Mouse (Mus musculus): Measurements from ENCODE around the gene Prpf6. TPM values are rescaled to one million over a fixed set of nuclear protein-coding genes. Genes with fewer than 3 reads are reported as not detected.

Gene Prpf6
- polyA plus RNA-seq, 2 experiments: 41.6 to 57.9 TPM

- no peak for TF ChIP-seq POLR2A (IDR thresholded peaks at IDR 0.05; ENCODE audit: borderline replicate concordance, extremely low read depth, insufficient read depth, insufficient read length)
- DNase-seq (ENCODE audit: low spot score): no peak
- Histone ChIP-seq H3K4me3 (replicated peaks; ENCODE audit: low read length) (peak overlapping the region; percentile 93), H3K4me2 (replicated peaks; ENCODE audit: low read depth, low read length, severe bottlenecking) (peak overlapping the region; percentile 79), H3K4me1 (ENCODE audit: control insufficient read depth, insufficient read depth, low read length) (peaks cover 17% of the 10 kb centered on the region), H3K27ac (replicated peaks; ENCODE audit: low read depth, low read length) (0 out of 2 replicates have a peak overlapping the region, but pooled peaks have one; percentile 40), H3K9ac (ENCODE audit: low read depth, low read length, severe bottlenecking) (peak overlapping the region; percentile 85), H3K27me3 (ENCODE audit: control insufficient read depth, insufficient read depth, low read length) (peaks cover 10% of the 10 kb centered on the region; the same call in 1 of the 2 replicates), H3K9me3 (ENCODE audit: control insufficient read depth, low read length) (no peaks in the 10 kb centered on the region), H3K36me3 (ENCODE audit: control insufficient read depth, insufficient read depth, low read length) (no peaks in the 10 kb centered on the region)
- ATAC-seq (ENCODE audit: low FRiP score, low read depth): no peak
- WGBS: 30% methylated on average over 10 of the region's 10 CpGs
These were observed 10.1 kb downstream of the Prpf6 start for GRCm38 (mm10) chr2:181601751-181602145.

DNA sequence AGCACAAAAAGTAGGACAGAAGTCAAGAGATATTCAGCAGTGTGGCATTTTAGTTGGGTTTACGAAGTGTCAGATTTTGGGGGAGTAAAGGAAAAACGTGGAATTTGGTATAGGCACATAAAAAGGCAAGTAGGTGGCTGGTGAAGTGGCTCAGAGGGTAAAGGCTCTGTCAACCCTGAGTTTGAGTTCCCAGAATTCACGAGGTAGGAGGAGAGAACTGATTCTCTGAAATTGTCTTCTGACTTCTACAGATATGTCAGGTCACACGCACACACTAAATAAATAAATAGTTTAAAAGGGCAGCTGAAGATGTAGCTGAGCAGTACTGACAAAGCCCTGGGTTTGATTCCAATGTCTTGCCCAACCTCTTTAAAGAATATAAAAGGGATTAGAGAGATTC lies 10.7 kb downstream of the Prpf6 start:
- Histone ChIP-seq H3K27ac (replicated peaks; ENCODE audit: low read depth, low read length) (no peak overlapping the region), H3K9ac (ENCODE audit: low read depth, low read length, severe bottlenecking) (no peak overlapping the region; the same call in 1 of the 2 replicates), H3K4me1 (ENCODE audit: control insufficient read depth, insufficient read depth, low read length) (peaks cover 17% of the 10 kb centered on the region), H3K27me3 (ENCODE audit: control insufficient read depth, insufficient read depth, low read length) (peaks cover 10% of the 10 kb centered on the region; the same call in 1 of the 2 replicates), H3K4me3 (replicated peaks; ENCODE audit: low read length) (peak overlapping the region; percentile 93), H3K36me3 (ENCODE audit: control insufficient read depth, insufficient read depth, low read length) (no peaks in the 10 kb centered on the region), H3K9me3 (ENCODE audit: control insufficient read depth, low read length) (no peaks in the 10 kb centered on the region), H3K4me2 (replicated peaks; ENCODE audit: low read depth, low read length, severe bottlenecking) (peak overlapping the region; percentile 79; the same call in 1 of the 2 replicates)
- no peak for TF ChIP-seq POLR2A (IDR thresholded peaks at IDR 0.05; ENCODE audit: borderline replicate concordance, extremely low read depth, insufficient read depth, insufficient read length)
- DNase-seq (ENCODE audit: low spot score): no peak
- WGBS: 77% methylated on average over 4 of the region's 4 CpGs
- no peak for ATAC-seq (ENCODE audit: low FRiP score, low read depth)

DNA sequence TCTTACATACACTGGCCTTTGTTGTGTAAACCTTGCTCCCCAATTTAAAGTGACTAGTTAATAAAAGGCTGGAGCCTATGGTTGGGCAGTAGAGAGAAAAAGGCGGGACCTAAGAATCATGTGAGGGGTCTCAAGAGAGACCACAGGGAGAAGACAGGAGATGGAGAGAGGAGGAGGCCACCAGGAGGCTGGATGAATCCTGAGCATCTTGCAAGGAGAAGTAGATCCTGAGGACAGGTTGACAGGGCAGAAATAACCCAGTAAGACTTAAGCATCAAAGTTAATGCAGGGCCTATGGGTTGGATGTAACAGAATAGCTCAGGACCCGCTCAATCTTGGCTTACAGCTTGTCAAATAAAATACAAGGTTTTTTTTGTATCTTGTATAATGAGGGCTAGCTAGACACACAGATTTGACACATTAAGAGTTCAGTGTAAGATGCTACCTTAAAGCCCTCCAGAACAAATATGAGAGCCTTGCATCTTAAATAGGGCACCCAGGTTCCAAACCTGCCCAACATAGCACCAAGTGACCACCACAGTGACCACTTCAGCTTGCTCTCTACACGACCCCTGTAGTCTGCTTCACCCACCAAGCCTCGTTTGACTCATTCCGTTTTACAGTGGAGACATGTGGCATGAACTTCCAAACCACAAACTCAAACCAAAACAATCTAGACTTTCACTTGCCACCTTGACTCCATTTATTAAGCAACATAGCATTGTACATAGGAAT lies 27.3 kb downstream of the Prpf6 start:
- TF ChIP-seq POLR2A (IDR thresholded peaks at IDR 0.05; ENCODE audit: borderline replicate concordance, extremely low read depth, insufficient read depth, insufficient read length): no peak
- no peak overlapping the region for H3K4me2 ChIP-seq (replicated peaks; ENCODE audit: low read depth, low read length, severe bottlenecking)
- no peak overlapping the region for H3K4me3 ChIP-seq (replicated peaks; ENCODE audit: low read length)
- H3K9ac ChIP-seq (ENCODE audit: low read depth, low read length, severe bottlenecking): no peak overlapping the region
- WGBS: 88% methylated on average over 5 of the region's 5 CpGs
- ATAC-seq (ENCODE audit: low FRiP score, low read depth) (no peak), DNase-seq (ENCODE audit: low spot score) (no peak)
- H3K36me3 ChIP-seq (ENCODE audit: control insufficient read depth, insufficient read depth, low read length): peaks cover 57% of the 10 kb centered on the region
- H3K9me3 ChIP-seq (ENCODE audit: control insufficient read depth, low read length): no peaks in the 10 kb centered on the region
- H3K27ac ChIP-seq (replicated peaks; ENCODE audit: low read depth, low read length): no peak overlapping the region
- no peaks in the 10 kb centered on the region for H3K4me1 ChIP-seq (ENCODE audit: control insufficient read depth, insufficient read depth, low read length)
- no peaks in the 10 kb centered on the region for H3K27me3 ChIP-seq (ENCODE audit: control insufficient read depth, insufficient read depth, low read length)

- H3K27ac ChIP-seq (replicated peaks; ENCODE audit: low read depth, low read length): no peak overlapping the region
- no peaks in the 10 kb centered on the region for H3K9me3 ChIP-seq (ENCODE audit: control insufficient read depth, low read length)
- DNase-seq (ENCODE audit: low spot score) (no peak), ATAC-seq (ENCODE audit: low FRiP score, low read depth) (no peak)
- no peaks in the 10 kb centered on the region for H3K27me3 ChIP-seq (ENCODE audit: control insufficient read depth, insufficient read depth, low read length)
- peaks cover 64% of the 10 kb centered on the region for H3K36me3 ChIP-seq (ENCODE audit: control insufficient read depth, insufficient read depth, low read length)
- no peak overlapping the region for H3K4me2 ChIP-seq (replicated peaks; ENCODE audit: low read depth, low read length, severe bottlenecking)
- H3K4me3 ChIP-seq (replicated peaks; ENCODE audit: low read length): no peak overlapping the region
- no peak for TF ChIP-seq POLR2A (IDR thresholded peaks at IDR 0.05; ENCODE audit: borderline replicate concordance, extremely low read depth, insufficient read depth, insufficient read length)
- no peak overlapping the region for H3K9ac ChIP-seq (ENCODE audit: low read depth, low read length, severe bottlenecking)
- H3K4me1 ChIP-seq (ENCODE audit: control insufficient read depth, insufficient read depth, low read length): no peaks in the 10 kb centered on the region
These were observed 31.7 kb downstream of the Prpf6 start for GRCm38 (mm10) chr2:181623401-181623800.

- ATAC-seq (ENCODE audit: low FRiP score, low read depth) (no peak), DNase-seq (ENCODE audit: low spot score) (no peak)
- H3K4me3 ChIP-seq (replicated peaks; ENCODE audit: low read length): no peak overlapping the region
- H3K27me3 ChIP-seq (ENCODE audit: control insufficient read depth, insufficient read depth, low read length): no peaks in the 10 kb centered on the region
- no peak overlapping the region for H3K9ac ChIP-seq (ENCODE audit: low read depth, low read length, severe bottlenecking)
- H3K4me1 ChIP-seq (ENCODE audit: control insufficient read depth, insufficient read depth, low read length): no peaks in the 10 kb centered on the region
- H3K36me3 ChIP-seq (ENCODE audit: control insufficient read depth, insufficient read depth, low read length): peaks cover 55% of the 10 kb centered on the region
- H3K27ac ChIP-seq (replicated peaks; ENCODE audit: low read depth, low read length): no peak overlapping the region
- no peak overlapping the region for H3K4me2 ChIP-seq (replicated peaks; ENCODE audit: low read depth, low read length, severe bottlenecking)
- TF ChIP-seq POLR2A (IDR thresholded peaks at IDR 0.05; ENCODE audit: borderline replicate concordance, extremely low read depth, insufficient read depth, insufficient read length): no peak
- H3K9me3 ChIP-seq (ENCODE audit: control insufficient read depth, low read length): no peaks in the 10 kb centered on the region
These were observed 36.8 kb downstream of the Prpf6 start for GRCm38 (mm10) chr2:181628471-181628870.
